Mouse (Mus musculus) midbrain, embryonic 16.5 days (tissue): ENCODE results near the gene Dapk2. TPM values are rescaled to one million over a fixed set of nuclear protein-coding genes. Genes with fewer than 3 reads are reported as not detected.
A peak's percentile ranks its signal among the peaks of the same experiment; 100 is the strongest.

Experiments used
- ATAC-seq: fragments of 200-750 bp; cut with Nextera tagmentation; 2 replicates; pipeline ENCODE4 v1.8.0; 2017; ENCODE audit warnings: moderate TSS enrichment
- H3K27ac ChIP-seq: fragments of 300-500 bp; sonication (generic); 2 replicates; pipeline ENCODE4 v1.5.1; 2014; ENCODE audit warnings: mild to moderate bottlenecking, low read length, mixed read lengths
- H3K27me3 ChIP-seq: fragments of 300-500 bp; sonication (generic); 2 replicates; pipeline ENCODE4 v1.6.1; 2014; ENCODE audit warnings: low read depth, low read length, mixed read lengths; ENCODE audit not compliant: control insufficient read depth, insufficient read depth
- H3K36me3 ChIP-seq: fragments of 300-500 bp; sonication (generic); 2 replicates; pipeline ENCODE4 v1.6.1; 2014; ENCODE audit warnings: mild to moderate bottlenecking, low read length, moderate library complexity, mixed read lengths; ENCODE audit not compliant: control insufficient read depth, insufficient read depth
- H3K4me1 ChIP-seq: fragments of 300-500 bp; sonication (generic); 2 replicates; pipeline ENCODE4 v1.6.1; 2014; ENCODE audit warnings: mild to moderate bottlenecking, low read length, mixed read lengths; ENCODE audit not compliant: control insufficient read depth, insufficient read depth
- H3K4me2 ChIP-seq: fragments of 300-500 bp; sonication (generic); 2 replicates; pipeline ENCODE4 v1.6.1; 2014; ENCODE audit warnings: mild to moderate bottlenecking, low read length, mixed read lengths
- H3K4me3 ChIP-seq: fragments of 300-500 bp; sonication (generic); 2 replicates; pipeline ENCODE4 v1.5.1; 2014; ENCODE audit warnings: low read depth, mild to moderate bottlenecking, low read length, moderate library complexity, mixed read lengths
- H3K9ac ChIP-seq: fragments of 300-500 bp; sonication (generic); 2 replicates; pipeline ENCODE4 v1.6.1; 2014; ENCODE audit warnings: low read depth, low read length, mixed read lengths
- H3K9me3 ChIP-seq: fragments of 300-500 bp; sonication (generic); replicated peaks from 2 replicates; pipeline ENCODE4 v1.6.1; 2014; ENCODE audit warnings: mild to moderate bottlenecking, low read length, mixed read lengths; ENCODE audit not compliant: control insufficient read depth, poor library complexity, severe bottlenecking
- WGBS: fragments of 180-500 bp; shearing (Covaris S2); extraction: QIAGEN DNeasy Blood & Tissue Kit; methylation state at CpG from one replicate; pipeline ENCODE4 v1.1.7; 2014; 5-methylcytosine and 5-hydroxymethylcytosine counted together
- polyA plus RNA-seq: library from polyadenylated mRNA; unstranded; fragments of >200 nt; fragmentation: Nextera tagmentation; extraction: Ambion mirVana; gene quantifications from 2 replicates; pipeline ENCODE4 v1.2.1, GENCODE M21; 2015

Gene Dapk2
- polyA plus RNA-seq, 1 experiment from 2014 or later, result 0.90 TPM

DNA sequence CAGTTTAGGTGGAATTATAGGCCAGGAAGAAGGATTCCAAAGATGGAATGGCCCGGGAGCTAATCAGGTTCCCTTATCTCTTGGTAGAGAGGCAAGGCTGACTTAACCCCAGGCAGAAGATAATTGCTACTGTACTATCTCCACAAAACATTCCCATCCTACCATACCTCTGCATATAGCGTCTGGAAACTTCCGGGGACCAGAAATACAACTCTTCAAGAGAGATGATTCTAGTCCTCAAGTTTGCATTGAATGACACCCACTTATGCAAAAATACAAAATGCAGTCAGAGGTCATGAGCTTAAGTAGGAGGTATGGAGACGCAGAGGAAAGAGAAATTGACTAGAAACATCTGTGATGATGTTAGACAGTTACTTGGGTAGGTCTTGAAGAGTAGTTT lies 30.1 kb upstream of the Dapk2 start:
- H3K27me3 ChIP-seq, result no peaks in the 10 kb centered on the region
- 94% methylated on average over 4 of the region's 4 CpGs for WGBS
- H3K36me3 ChIP-seq, result no peaks in the 10 kb centered on the region
- no peak for ATAC-seq
- no peaks in the 10 kb centered on the region for H3K9me3 ChIP-seq
- H3K27ac ChIP-seq, result no peak overlapping the region
- no peak overlapping the region for H3K9ac ChIP-seq
- H3K4me3 ChIP-seq, result no peak overlapping the region
- H3K4me1 ChIP-seq, result peaks cover 33% of the 10 kb centered on the region
- H3K4me2 ChIP-seq, result peak overlapping the region; percentile 86; the same call in 1 of the 2 replicates

- Histone ChIP-seq H3K27me3 (no peaks in the 10 kb centered on the region), H3K4me1 (peaks cover 13% of the 10 kb centered on the region), H3K9ac (no peak overlapping the region), H3K4me2 (no peak overlapping the region), H3K27ac (no peak overlapping the region), H3K9me3 (no peaks in the 10 kb centered on the region), H3K36me3 (peaks cover 2% of the 10 kb centered on the region; the same call in 1 of the 2 replicates), H3K4me3 (no peak overlapping the region)
- whole genome bisulfite sequencing, result 90% methylated on average over 2 of the region's 2 CpGs
- ATAC-seq, result no peak
Measured at GRCm38 (mm10) chr9:66131466-66131865, 26.6 kb upstream of the Dapk2 start.

DNA sequence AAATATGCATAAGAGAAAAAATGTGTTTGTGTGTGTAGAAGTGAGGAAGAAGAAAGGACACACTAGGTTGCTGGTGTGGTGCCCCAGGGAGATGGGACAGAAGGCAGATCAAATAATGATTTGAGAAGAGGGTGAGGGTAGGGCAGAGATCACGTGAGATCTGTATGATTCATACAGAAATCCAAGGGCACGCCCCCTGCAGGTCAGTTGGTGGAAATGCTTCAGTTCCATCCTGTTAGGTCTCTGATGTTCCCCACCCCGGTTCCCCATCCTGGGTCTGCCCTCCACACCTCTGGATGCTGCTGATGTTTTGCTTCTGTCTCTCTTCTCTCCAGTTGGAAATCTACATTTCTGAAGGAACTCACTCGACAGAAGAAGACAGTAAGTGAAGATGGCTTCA lies 22.1 kb upstream of the Dapk2 start:
- ATAC-seq, result no peak
- no peaks in the 10 kb centered on the region for H3K27me3 ChIP-seq
- no peaks in the 10 kb centered on the region for H3K9me3 ChIP-seq
- H3K36me3 ChIP-seq, result peaks cover 17% of the 10 kb centered on the region
- H3K4me3 ChIP-seq, result no peak overlapping the region
- no peak overlapping the region for H3K9ac ChIP-seq
- 60% methylated on average over 4 of the region's 4 CpGs for WGBS
- no peaks in the 10 kb centered on the region for H3K4me1 ChIP-seq
- no peak overlapping the region for H3K27ac ChIP-seq
- H3K4me2 ChIP-seq, result no peak overlapping the region

- Histone ChIP-seq H3K4me1 (no peaks in the 10 kb centered on the region), H3K4me2 (no peak overlapping the region), H3K4me3 (no peak overlapping the region), H3K9ac (no peak overlapping the region), H3K27ac (no peak overlapping the region), H3K27me3 (no peaks in the 10 kb centered on the region), H3K36me3 (peaks cover 17% of the 10 kb centered on the region), H3K9me3 (no peaks in the 10 kb centered on the region)
- no peak for ATAC-seq
- 95% methylated on average over 7 of the region's 7 CpGs for WGBS
Measured at GRCm38 (mm10) chr9:66138193-66138592, 19.8 kb upstream of the Dapk2 start.

DNA sequence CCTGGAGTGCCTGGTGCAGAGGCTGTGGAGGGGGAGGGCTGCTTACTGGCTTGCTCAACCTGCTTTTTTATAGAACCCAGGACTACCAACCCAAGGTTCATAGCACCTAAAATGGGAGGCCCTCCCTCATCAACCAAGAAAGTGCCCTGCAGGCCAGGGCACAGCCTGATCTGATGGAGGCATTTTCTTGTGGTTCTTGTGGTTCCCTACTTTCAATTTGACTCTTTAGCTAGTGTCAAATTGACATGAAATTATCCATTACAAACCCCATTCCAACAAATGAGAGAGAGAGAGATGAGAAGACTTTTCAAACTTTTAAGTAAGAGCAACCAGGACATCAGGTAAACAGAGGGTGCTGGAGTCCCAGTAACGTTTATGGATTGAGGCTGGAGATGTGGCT lies 15.8 kb upstream of the Dapk2 start:
- H3K9me3 ChIP-seq, result no peaks in the 10 kb centered on the region
- no peaks in the 10 kb centered on the region for H3K4me1 ChIP-seq
- H3K36me3 ChIP-seq, result peaks cover 15% of the 10 kb centered on the region
- no peak for ATAC-seq
- no peak overlapping the region for H3K4me2 ChIP-seq
- H3K27me3 ChIP-seq, result no peaks in the 10 kb centered on the region
- H3K27ac ChIP-seq, result no peak overlapping the region
- no peak overlapping the region for H3K9ac ChIP-seq
- no peak overlapping the region for H3K4me3 ChIP-seq
- 68% methylated on average over 1 of the region's 1 CpGs for WGBS

DNA sequence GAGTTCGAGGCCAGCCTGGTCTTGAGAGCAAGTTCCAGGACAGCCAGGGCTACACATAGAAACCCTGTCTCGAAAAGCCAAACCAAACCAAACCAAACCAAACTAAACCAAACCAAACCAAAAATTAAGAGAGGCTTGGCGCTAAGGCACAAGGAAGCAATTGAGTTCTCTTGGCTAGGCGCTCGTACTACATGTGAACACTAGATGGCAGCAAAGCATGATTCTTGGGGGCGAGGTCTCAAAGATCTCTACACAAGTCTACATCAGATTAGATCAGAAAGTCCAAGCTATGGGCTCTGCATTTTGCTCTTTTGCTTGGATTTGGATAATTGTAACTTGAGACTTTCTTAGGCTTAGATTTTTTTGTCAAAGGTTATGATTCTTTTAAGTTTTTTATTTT lies 13.8 kb upstream of the Dapk2 start:
- peak; percentile 62; the same call in 1 of the 2 replicates for ATAC-seq
- H3K4me3 ChIP-seq, result no peak overlapping the region
- H3K27ac ChIP-seq, result no peak overlapping the region
- 5% methylated on average over 6 of the region's 6 CpGs for WGBS
- no peaks in the 10 kb centered on the region for H3K4me1 ChIP-seq
- H3K4me2 ChIP-seq, result no peak overlapping the region
- no peaks in the 10 kb centered on the region for H3K9me3 ChIP-seq
- no peaks in the 10 kb centered on the region for H3K27me3 ChIP-seq
- H3K36me3 ChIP-seq, result peaks cover 12% of the 10 kb centered on the region
- H3K9ac ChIP-seq, result no peak overlapping the region

DNA sequence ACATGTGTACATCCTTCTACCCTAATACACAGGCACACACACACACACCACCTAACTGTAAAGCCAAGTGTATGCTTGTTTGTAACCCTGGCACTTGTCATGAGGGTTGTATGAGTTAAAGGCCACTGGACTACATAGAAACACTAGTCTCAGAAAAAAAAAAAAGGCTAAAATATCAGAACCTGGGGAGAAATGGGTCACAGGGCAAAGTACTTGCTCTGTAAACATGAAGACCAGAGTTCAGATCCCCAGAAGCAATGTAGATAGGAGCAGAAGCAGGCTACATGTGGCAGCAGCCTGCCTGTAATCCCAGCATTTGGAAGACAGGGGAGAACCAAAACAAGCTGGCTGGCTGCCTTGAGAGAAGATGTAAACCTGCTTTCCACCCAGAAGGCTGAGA lies 11.9 kb upstream of the Dapk2 start:
- Histone ChIP-seq H3K9ac (no peak overlapping the region), H3K27me3 (no peaks in the 10 kb centered on the region), H3K4me3 (no peak overlapping the region), H3K36me3 (no peaks in the 10 kb centered on the region), H3K4me1 (no peaks in the 10 kb centered on the region), H3K27ac (no peak overlapping the region), H3K4me2 (no peak overlapping the region), H3K9me3 (no peaks in the 10 kb centered on the region)
- no peak for ATAC-seq

- H3K27me3 ChIP-seq, result peaks cover 2% of the 10 kb centered on the region; the same call in 1 of the 2 replicates
- H3K9ac ChIP-seq, result no peak overlapping the region
- 68% methylated on average over 9 of the region's 9 CpGs for WGBS
- H3K36me3 ChIP-seq, result no peaks in the 10 kb centered on the region
- H3K9me3 ChIP-seq, result no peaks in the 10 kb centered on the region
- H3K4me3 ChIP-seq, result no peak overlapping the region
- no peaks in the 10 kb centered on the region for H3K4me1 ChIP-seq
- H3K4me2 ChIP-seq, result no peak overlapping the region
- no peak overlapping the region for H3K27ac ChIP-seq
- ATAC-seq, result no peak
Measured at GRCm38 (mm10) chr9:66152011-66152410, 6.0 kb upstream of the Dapk2 start.

GRCm38 (mm10) chr9:66153594-66153993 lies 4.4 kb upstream of the Dapk2 start:
- Histone ChIP-seq H3K36me3 (no peaks in the 10 kb centered on the region), H3K4me2 (no peak overlapping the region), H3K4me3 (no peak overlapping the region), H3K27me3 (peaks cover 11% of the 10 kb centered on the region; the same call in 1 of the 2 replicates), H3K4me1 (no peaks in the 10 kb centered on the region), H3K27ac (no peak overlapping the region), H3K9ac (no peak overlapping the region), H3K9me3 (no peaks in the 10 kb centered on the region)
- WGBS, result 91% methylated on average over 6 of the region's 6 CpGs
- ATAC-seq, result no peak

DNA sequence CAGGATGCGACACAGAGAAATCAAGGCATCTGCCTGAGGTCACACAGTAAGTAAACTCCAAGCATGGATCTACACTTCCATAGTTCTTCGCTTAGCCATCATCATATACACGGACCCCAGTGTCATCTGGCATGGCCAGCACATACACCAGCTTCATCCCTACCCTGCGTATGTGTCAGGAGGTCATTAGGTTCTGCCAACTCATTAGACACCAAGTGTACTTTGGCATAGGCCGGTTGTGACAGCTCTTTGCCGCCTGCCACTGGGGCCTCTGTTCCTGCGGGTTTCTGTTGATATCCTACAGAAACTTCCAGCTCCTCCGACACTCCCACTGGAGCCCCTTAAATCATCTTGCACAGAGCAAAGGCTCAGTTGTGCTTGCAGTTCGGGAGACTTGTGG lies 4.0 kb upstream of the Dapk2 start:
- H3K36me3 ChIP-seq, result no peaks in the 10 kb centered on the region
- H3K9me3 ChIP-seq, result no peaks in the 10 kb centered on the region
- no peak overlapping the region for H3K9ac ChIP-seq
- WGBS, result 93% methylated on average over 9 of the region's 9 CpGs
- H3K4me1 ChIP-seq, result no peaks in the 10 kb centered on the region
- ATAC-seq, result no peak
- H3K4me3 ChIP-seq, result no peak overlapping the region
- H3K4me2 ChIP-seq, result no peak overlapping the region
- peaks cover 13% of the 10 kb centered on the region; the same call in 1 of the 2 replicates for H3K27me3 ChIP-seq
- H3K27ac ChIP-seq, result no peak overlapping the region
